Mouse (Mus musculus): ENCODE measurements around the gene AL607142.1.

GRCm38 (mm10) chr4:120129233-120129885, 64.6 kb downstream of the AL607142.1 start:
- peak; percentile 94 for TF ChIP-seq CTCF (IDR thresholded peaks at IDR 0.05; ENCODE audit: low read depth)
- no peak for TF ChIP-seq EP300 (optimal IDR thresholded peaks at IDR 0.05)
